25 mouse cellular contexts compared by ENCODE assay signal in genomic region chr2:45049923-45050322, GRCm38 (mm10).
A peak's percentile ranks its signal among the peaks of the same experiment; 100 is the strongest.
DNase-seq lines count a peak whose midpoint lies in the region; ATAC-seq and TF ChIP-seq lines count a peak whose summit lies in the region.
"Had no signal": no experiment of that assay in that cellular context is flagged by ENCODE, and none has a peak within 500 bp of the region (broad histone marks: within the 10 kb centered on the region; RNA-seq: fewer than 3 reads in every experiment).

No protein-coding gene starts in this region.

- WGBS in liver, adult 2 months: 74% methylated on average over 4 of the region's 4 CpGs
- WGBS in kidney, embryonic 14.5 days: 74% methylated on average over 4 of the region's 4 CpGs

- no peak for DNase-seq in gastrocnemius, adult 2 months
- no peak for DNase-seq in gastrocnemius, adult 18-20 months (ENCODE audit: low spot score)
- peak; percentile 18 for DNase-seq in liver, adult 2 months (ENCODE audit: extremely low read depth, low read depth, low spot score)
- no peak for DNase-seq in liver
- DNase-seq: adrenal gland, postnatal 25 days; cerebellum, adult 18-20 months; cerebellum, postnatal 25 days; embryo, embryonic 11 days; gastrocnemius, postnatal 14 days; midbrain, embryonic 14.5 days; right cerebral cortex, postnatal 4 days; thymus, postnatal 25 days had no signal

- H3K9ac ChIP-seq in liver, adult 2 months (ENCODE audit: low read depth, low read length): no peak overlapping the region
- H3K9ac ChIP-seq in kidney, embryonic 14.5 days (ENCODE audit: low read depth, low read length): no peak overlapping the region
- H3K9ac ChIP-seq: embryonic facial prominence, embryonic 13.5 days; forebrain, embryonic 13.5 days; kidney, embryonic 15.5 days; liver, embryonic 14.5 days had no signal

- no peaks in the 10 kb centered on the region for H3K79me2 ChIP-seq in liver, adult 2 months (ENCODE audit: control insufficient read depth, insufficient read depth, low read length)

- no peak overlapping the region for H3K4me2 ChIP-seq in kidney, embryonic 14.5 days (replicated peaks; ENCODE audit: low read depth, low read length)
- H3K4me2 ChIP-seq: embryonic facial prominence, embryonic 13.5 days; forebrain, embryonic 13.5 days; heart, embryonic 11.5 days; kidney, embryonic 15.5 days had no signal

- TF ChIP-seq POLR2A in liver, adult 2 months (IDR thresholded peaks at IDR 0.05; ENCODE audit: extremely low read depth, insufficient read depth, low read length): no peak

- peak; percentile 51 for ATAC-seq in granulocyte monocyte progenitor cell, adult 5-6 weeks (replicated peaks; ENCODE audit: poor library complexity, severe bottlenecking)
- ATAC-seq in kidney, embryonic 14.5 days (ENCODE audit: low FRiP score, low TSS enrichment): no peak
- ATAC-seq in inflammation-experienced regulatory T-cells, adult 6 months: no peak
- ATAC-seq: forebrain, embryonic 13.5 days; hindbrain, embryonic 16.5 days; intestine, postnatal 0 days had no signal

- peak overlapping the region; percentile 64 for H3K27ac ChIP-seq in gastrocnemius, adult 2 months
- peak overlapping the region; percentile 34 for H3K27ac ChIP-seq in liver, adult 2 months (replicated peaks; ENCODE audit: insufficient read depth, low read depth, low read length)
- no peak overlapping the region for H3K27ac ChIP-seq in kidney, embryonic 14.5 days (ENCODE audit: low read depth, low read length)
- H3K27ac ChIP-seq: embryonic facial prominence, embryonic 13.5 days; forebrain, embryonic 13.5 days; kidney, embryonic 15.5 days; limb, embryonic 10.5 days; liver, embryonic 14.5 days had no signal

- no peaks in the 10 kb centered on the region for H3K27me3 ChIP-seq in liver, adult 2 months (ENCODE audit: control insufficient read depth, insufficient read depth, low read length)
- no peaks in the 10 kb centered on the region for H3K27me3 ChIP-seq in megakaryocyte, embryonic 14.5 days (replicated peaks)
- no peaks in the 10 kb centered on the region for H3K27me3 ChIP-seq in kidney, embryonic 14.5 days (ENCODE audit: control insufficient read depth, insufficient read depth, low read length)
- H3K27me3 ChIP-seq: embryonic facial prominence, embryonic 13.5 days; forebrain, embryonic 13.5 days; kidney, embryonic 15.5 days had no signal

- no peak for TF ChIP-seq CTCF in gastrocnemius, adult 2 months (IDR thresholded peaks at IDR 0.05)
- TF ChIP-seq CTCF in liver, adult 2 months (IDR thresholded peaks at IDR 0.05; ENCODE audit: low read depth, low read length): no peak

- H3K4me3 ChIP-seq in gastrocnemius, adult 2 months: no peak overlapping the region
- H3K4me3 ChIP-seq in liver, adult 2 months (ENCODE audit: insufficient read depth, low read depth, low read length): no peak overlapping the region
- H3K4me3 ChIP-seq in megakaryocyte, embryonic 14.5 days (replicated peaks): peak overlapping the region; percentile 78
- no peak overlapping the region for H3K4me3 ChIP-seq in kidney, embryonic 14.5 days (ENCODE audit: low read length)
- H3K4me3 ChIP-seq: embryonic facial prominence, embryonic 13.5 days; forebrain, embryonic 13.5 days; hindbrain, embryonic 10.5 days; kidney, embryonic 15.5 days; limb, embryonic 10.5 days had no signal

- intact Hi-C loops in gastrocnemius, adult 2 months (cut with DNase I): no loop called here

- H3K9me3 ChIP-seq in megakaryocyte, embryonic 14.5 days: no peaks in the 10 kb centered on the region
- no peaks in the 10 kb centered on the region for H3K9me3 ChIP-seq in kidney, embryonic 14.5 days (ENCODE audit: control insufficient read depth, low read length)
- H3K9me3 ChIP-seq: embryonic facial prominence, embryonic 13.5 days; forebrain, embryonic 13.5 days; hindbrain, embryonic 10.5 days; kidney, embryonic 15.5 days; limb, embryonic 10.5 days had no signal

- H3K36me3 ChIP-seq in liver, adult 2 months (ENCODE audit: control insufficient read depth, insufficient read depth, low read length): no peaks in the 10 kb centered on the region
- peaks cover 70% of the 10 kb centered on the region for H3K36me3 ChIP-seq in megakaryocyte, embryonic 14.5 days (replicated peaks; ENCODE audit: low read length)
- H3K36me3 ChIP-seq in kidney, embryonic 14.5 days (ENCODE audit: control insufficient read depth, insufficient read depth, low read length): no peaks in the 10 kb centered on the region
- H3K36me3 ChIP-seq: embryonic facial prominence, embryonic 13.5 days; kidney, embryonic 15.5 days; limb, embryonic 10.5 days had no signal

- peaks cover 18% of the 10 kb centered on the region; the same call in 1 of the 2 replicates for H3K4me1 ChIP-seq in liver, adult 2 months (ENCODE audit: control insufficient read depth, insufficient read depth, low read length)
- H3K4me1 ChIP-seq in megakaryocyte, embryonic 14.5 days: peaks cover 99% of the 10 kb centered on the region
- H3K4me1 ChIP-seq in kidney, embryonic 14.5 days (ENCODE audit: control insufficient read depth, insufficient read depth, low read length): peaks cover 23% of the 10 kb centered on the region
